Mouse (Mus musculus): ENCODE results near the gene Olfr1214.
"Not testable (repeated sequence)": the region's sequence is repeated elsewhere in the genome, so short reads cannot be mapped to it uniquely, and the experiment has no call there.

DNA sequence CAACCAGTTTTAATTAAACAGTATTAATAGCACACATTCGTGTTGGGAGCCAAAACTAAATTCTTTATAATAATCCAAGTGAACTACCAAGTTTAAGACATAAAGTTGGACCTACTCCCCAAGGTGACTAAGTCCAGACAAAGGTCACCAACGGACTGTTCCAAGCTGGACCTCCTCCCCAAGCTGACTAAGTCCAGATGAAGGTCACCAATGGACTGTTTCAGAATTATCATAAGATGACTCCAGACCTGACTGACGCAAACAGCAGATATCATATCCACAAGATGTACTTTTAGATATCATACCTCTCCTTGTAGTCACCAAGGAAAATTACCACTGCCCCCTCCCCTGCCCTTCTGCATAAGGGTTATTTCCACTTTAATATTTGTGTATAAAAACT lies 29.0 kb upstream of the Olfr1214 start:
- not testable (repeated sequence) for TF ChIP-seq CTCF, EP300 (IDR thresholded peaks at IDR 0.05; ENCODE audit: low read depth)
